Mouse (Mus musculus): ENCODE data around the gene Prss48. TPM values are rescaled to one million over a fixed set of nuclear protein-coding genes. Genes with fewer than 3 reads are reported as not detected.

Gene Prss48
- polyA plus RNA-seq (2012; ENCODE audit: insufficient read depth, insufficient read length, low replicate concordance, missing spikeins), result not detected in 2 replicates

GRCm38 (mm10) chr3:86002423-86002822 is at the start of gene Prss48:
Prss48 (minus strand) TSS chr3:86002491.
- no peak for TF ChIP-seq POLR2A (IDR thresholded peaks at IDR 0.05; ENCODE audit: insufficient read depth, low read depth, low read length)
- peak; percentile 27; the same call in 1 of the 2 replicates for TF ChIP-seq CTCF (IDR thresholded peaks at IDR 0.05; ENCODE audit: insufficient read depth, low read depth, low read length)
- Histone ChIP-seq H3K4me3 (ENCODE audit: insufficient read depth, low read depth, low read length) (no peak within 1 kb of the TSS), H3K27ac (ENCODE audit: insufficient read depth, low read depth, low read length) (no peak within 1 kb of the TSS), H3K4me1 (ENCODE audit: control insufficient read depth, insufficient read depth, low read length) (no peaks in the 10 kb centered on the region)
- WGBS, result 83% methylated on average over 17 of the region's 17 CpGs

GRCm38 (mm10) chr3:86049041-86049440 is 46.8 kb upstream of the Prss48 start:
- Histone ChIP-seq H3K4me1 (ENCODE audit: control insufficient read depth, insufficient read depth, low read length) (no peaks in the 10 kb centered on the region), H3K27ac (ENCODE audit: insufficient read depth, low read depth, low read length) (no peak overlapping the region), H3K4me3 (ENCODE audit: insufficient read depth, low read depth, low read length) (no peak overlapping the region)
- WGBS, result 84% methylated on average over 2 of the region's 2 CpGs
- TF ChIP-seq POLR2A (IDR thresholded peaks at IDR 0.05; ENCODE audit: insufficient read depth, low read depth, low read length), result no peak
- no peak for TF ChIP-seq CTCF (IDR thresholded peaks at IDR 0.05; ENCODE audit: insufficient read depth, low read depth, low read length)

GRCm38 (mm10) chr3:86047686-86048408 is 45.6 kb upstream of the Prss48 start:
- 85% methylated on average over 9 of the region's 9 CpGs for WGBS
- H3K4me1 ChIP-seq (ENCODE audit: control insufficient read depth, insufficient read depth, low read length), result no peaks in the 10 kb centered on the region
- H3K27ac ChIP-seq (ENCODE audit: insufficient read depth, low read depth, low read length), result no peak overlapping the region
- no peak overlapping the region for H3K4me3 ChIP-seq (ENCODE audit: insufficient read depth, low read depth, low read length)
- TF ChIP-seq CTCF (IDR thresholded peaks at IDR 0.05; ENCODE audit: insufficient read depth, low read depth, low read length) (no peak), POLR2A (IDR thresholded peaks at IDR 0.05; ENCODE audit: insufficient read depth, low read depth, low read length) (no peak)

DNA sequence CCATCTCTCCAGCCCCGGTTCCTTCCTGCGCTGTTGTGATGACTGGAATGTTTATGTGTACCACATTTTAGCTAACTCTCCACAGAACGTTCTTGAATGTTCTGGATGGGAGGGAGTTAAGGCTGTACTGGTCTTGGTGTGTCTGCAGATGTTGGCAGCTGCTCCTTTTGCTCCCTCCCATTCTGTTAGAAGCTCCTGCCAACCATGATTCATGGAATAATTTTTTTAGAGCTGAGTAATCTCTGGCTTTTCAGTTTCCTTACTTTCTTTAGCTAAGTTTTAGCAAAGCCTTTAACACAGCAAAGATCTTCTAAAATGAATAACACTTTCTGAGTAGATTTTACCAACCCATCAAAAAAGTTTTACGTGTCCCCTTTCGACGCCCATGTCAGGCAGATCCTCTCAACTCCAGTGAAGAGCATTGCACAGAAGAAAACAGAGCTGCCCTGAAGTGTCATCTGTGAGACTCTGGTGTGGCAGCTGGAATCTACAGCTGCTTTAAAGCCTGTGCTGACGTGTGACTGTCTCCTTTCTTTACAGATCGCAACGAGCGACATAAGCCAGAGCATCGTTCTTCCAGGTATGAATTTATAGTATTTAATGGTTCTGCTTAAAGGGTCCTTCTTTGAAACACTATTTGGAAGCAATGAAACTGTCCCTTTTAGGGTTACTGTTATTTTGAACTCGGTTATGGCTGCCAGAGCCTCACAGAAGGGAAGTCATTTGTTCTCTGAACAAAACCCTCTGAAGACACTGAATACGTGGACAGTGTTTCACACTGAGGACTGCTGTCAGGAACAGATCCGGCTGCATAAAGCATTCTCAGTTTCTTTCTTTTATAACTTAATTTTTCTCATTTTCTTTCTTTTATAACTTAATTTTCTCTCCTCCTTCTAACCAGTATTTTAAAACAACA is 38.3 kb upstream of the Prss48 start:
- Histone ChIP-seq H3K4me1 (ENCODE audit: control insufficient read depth, insufficient read depth, low read length) (peaks cover 4% of the 10 kb centered on the region; the same call in 1 of the 2 replicates), H3K27ac (ENCODE audit: insufficient read depth, low read depth, low read length) (no peak overlapping the region), H3K4me3 (ENCODE audit: insufficient read depth, low read depth, low read length) (no peak overlapping the region)
- no peak for TF ChIP-seq POLR2A (IDR thresholded peaks at IDR 0.05; ENCODE audit: insufficient read depth, low read depth, low read length)
- TF ChIP-seq CTCF (IDR thresholded peaks at IDR 0.05; ENCODE audit: insufficient read depth, low read depth, low read length), result no peak
- WGBS, result 76% methylated on average over 14 of the region's 14 CpGs

DNA sequence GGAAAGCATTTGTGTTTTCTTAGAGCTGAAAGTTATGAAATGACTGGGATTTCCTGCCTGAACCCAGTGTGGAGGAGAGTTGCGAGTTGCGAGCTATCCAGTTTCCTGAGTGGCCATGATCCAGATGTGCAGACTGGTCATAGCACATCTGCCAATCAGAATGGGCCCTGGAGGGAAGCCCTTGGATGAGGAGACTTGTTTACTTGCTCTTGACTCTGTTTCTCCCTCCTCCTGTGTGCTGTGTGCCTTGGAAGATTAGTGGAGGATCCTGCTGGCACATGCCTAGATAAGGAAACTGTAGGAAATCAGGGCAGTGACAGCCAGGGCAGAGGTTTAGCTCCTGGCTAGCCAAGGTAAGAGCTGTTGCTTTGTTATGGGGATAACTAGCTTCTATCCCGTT is 36.4 kb upstream of the Prss48 start:
- Histone ChIP-seq H3K27ac (ENCODE audit: insufficient read depth, low read depth, low read length) (no peak overlapping the region), H3K4me3 (ENCODE audit: insufficient read depth, low read depth, low read length) (no peak overlapping the region), H3K4me1 (ENCODE audit: control insufficient read depth, insufficient read depth, low read length) (peaks cover 7% of the 10 kb centered on the region)
- 46% methylated on average over 3 of the region's 3 CpGs for WGBS
- TF ChIP-seq CTCF (IDR thresholded peaks at IDR 0.05; ENCODE audit: insufficient read depth, low read depth, low read length) (no peak), POLR2A (IDR thresholded peaks at IDR 0.05; ENCODE audit: insufficient read depth, low read depth, low read length) (no peak)

- no peak overlapping the region for H3K4me3 ChIP-seq (ENCODE audit: insufficient read depth, low read depth, low read length)
- H3K27ac ChIP-seq (ENCODE audit: insufficient read depth, low read depth, low read length), result no peak overlapping the region
- TF ChIP-seq CTCF (IDR thresholded peaks at IDR 0.05; ENCODE audit: insufficient read depth, low read depth, low read length) (no peak), POLR2A (IDR thresholded peaks at IDR 0.05; ENCODE audit: insufficient read depth, low read depth, low read length) (no peak)
- peaks cover 8% of the 10 kb centered on the region for H3K4me1 ChIP-seq (ENCODE audit: control insufficient read depth, insufficient read depth, low read length)
- 85% methylated on average over 9 of the region's 9 CpGs for WGBS
Observed at GRCm38 (mm10) chr3:86037926-86038484, 35.7 kb upstream of the Prss48 start.

GRCm38 (mm10) chr3:86033455-86034090 is 31.3 kb upstream of the Prss48 start:
- Histone ChIP-seq H3K4me1 (ENCODE audit: control insufficient read depth, insufficient read depth, low read length) (peaks cover 5% of the 10 kb centered on the region), H3K27ac (ENCODE audit: insufficient read depth, low read depth, low read length) (no peak overlapping the region), H3K4me3 (ENCODE audit: insufficient read depth, low read depth, low read length) (no peak overlapping the region)
- 69% methylated on average over 9 of the region's 9 CpGs for WGBS
- TF ChIP-seq POLR2A (IDR thresholded peaks at IDR 0.05; ENCODE audit: insufficient read depth, low read depth, low read length), result no peak
- TF ChIP-seq CTCF (IDR thresholded peaks at IDR 0.05; ENCODE audit: insufficient read depth, low read depth, low read length), result no peak

GRCm38 (mm10) chr3:86030566-86030965 is 28.3 kb upstream of the Prss48 start:
- TF ChIP-seq CTCF (IDR thresholded peaks at IDR 0.05; ENCODE audit: insufficient read depth, low read depth, low read length), result no peak
- TF ChIP-seq POLR2A (IDR thresholded peaks at IDR 0.05; ENCODE audit: insufficient read depth, low read depth, low read length), result no peak
- no peak overlapping the region for H3K4me3 ChIP-seq (ENCODE audit: insufficient read depth, low read depth, low read length)
- H3K27ac ChIP-seq (ENCODE audit: insufficient read depth, low read depth, low read length), result no peak overlapping the region
- 54% methylated on average over 4 of the region's 4 CpGs for WGBS
- H3K4me1 ChIP-seq (ENCODE audit: control insufficient read depth, insufficient read depth, low read length), result peaks cover 4% of the 10 kb centered on the region; the same call in 1 of the 2 replicates

All from olfactory bulb, adult 2 months (tissue).